Mouse (Mus musculus) 416B (cell line): ENCODE data around the gene Ccnd2.

Experiments used
- DNase-seq: peaks from one replicate; pipeline ENCODE4 v3.0.0; 2011; ENCODE audit warnings: low read depth

The Ccnd2 gene

GRCm38 (mm10) chr6:127108368-127109060 is 43.5 kb downstream of the Ccnd2 start:
- no peak for DNase-seq

DNA sequence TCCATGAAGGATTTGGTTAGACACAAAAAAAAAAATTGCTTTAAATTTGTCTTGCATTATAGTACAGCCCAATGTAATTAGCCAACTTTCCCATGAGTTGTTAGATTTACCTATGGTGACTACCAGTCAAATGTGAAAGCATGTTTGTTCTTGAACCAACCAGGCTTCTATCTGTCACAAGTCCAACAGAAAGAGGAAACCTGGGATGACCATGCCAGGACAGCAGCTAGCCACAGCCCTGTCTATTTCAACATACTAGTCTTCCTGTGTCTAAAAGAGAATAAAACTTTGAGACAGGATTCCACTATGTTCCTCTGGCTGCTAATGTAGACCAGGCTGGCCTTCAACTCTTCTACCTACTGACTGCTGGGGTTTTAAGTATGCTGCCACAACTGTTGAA is 44.6 kb downstream of the Ccnd2 start:
- peak; percentile 74 for DNase-seq

DNA sequence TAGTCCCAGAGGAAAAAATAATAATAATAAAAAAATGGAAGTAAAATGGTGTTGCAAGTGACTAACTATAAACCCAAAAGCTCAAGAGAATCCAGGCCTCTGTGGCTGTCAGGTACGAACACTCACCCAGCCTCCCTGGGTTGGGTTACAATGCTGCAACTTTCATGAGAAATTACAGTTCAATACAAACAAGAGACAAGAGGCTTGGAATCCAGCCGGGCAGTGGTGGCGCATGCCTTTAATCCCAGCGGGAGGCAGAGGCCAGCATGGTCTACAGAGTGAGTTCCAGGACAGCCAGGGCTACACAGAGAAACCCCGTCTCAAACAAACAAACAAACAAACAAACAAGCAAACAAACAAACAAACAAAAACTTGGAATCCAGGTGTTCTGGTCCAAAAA is 45.3 kb downstream of the Ccnd2 start:
- DNase-seq, result no peak

DNA sequence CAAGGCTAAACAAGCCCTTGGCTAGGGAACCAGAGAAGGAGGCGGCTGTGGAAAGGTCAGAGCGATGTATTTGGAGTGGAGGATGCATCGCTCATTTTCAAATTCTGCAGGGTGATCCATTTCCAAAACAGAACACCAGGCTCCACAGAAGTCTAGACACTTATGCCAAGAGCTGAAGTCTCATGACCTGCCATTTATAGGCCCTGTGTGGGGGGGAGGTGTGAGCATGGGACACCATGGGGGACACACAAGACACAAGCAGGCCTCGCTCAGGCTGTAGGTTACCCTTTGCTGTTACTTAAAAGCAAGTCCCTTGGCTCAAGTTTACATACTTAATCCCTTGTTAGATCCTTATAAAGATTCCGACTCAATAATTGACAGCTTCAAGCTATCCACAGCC is 45.8 kb downstream of the Ccnd2 start:
- no peak for DNase-seq

- DNase-seq, result peak; percentile 57
Measured at GRCm38 (mm10) chr6:127105107-127105506, 46.9 kb downstream of the Ccnd2 start.

DNA sequence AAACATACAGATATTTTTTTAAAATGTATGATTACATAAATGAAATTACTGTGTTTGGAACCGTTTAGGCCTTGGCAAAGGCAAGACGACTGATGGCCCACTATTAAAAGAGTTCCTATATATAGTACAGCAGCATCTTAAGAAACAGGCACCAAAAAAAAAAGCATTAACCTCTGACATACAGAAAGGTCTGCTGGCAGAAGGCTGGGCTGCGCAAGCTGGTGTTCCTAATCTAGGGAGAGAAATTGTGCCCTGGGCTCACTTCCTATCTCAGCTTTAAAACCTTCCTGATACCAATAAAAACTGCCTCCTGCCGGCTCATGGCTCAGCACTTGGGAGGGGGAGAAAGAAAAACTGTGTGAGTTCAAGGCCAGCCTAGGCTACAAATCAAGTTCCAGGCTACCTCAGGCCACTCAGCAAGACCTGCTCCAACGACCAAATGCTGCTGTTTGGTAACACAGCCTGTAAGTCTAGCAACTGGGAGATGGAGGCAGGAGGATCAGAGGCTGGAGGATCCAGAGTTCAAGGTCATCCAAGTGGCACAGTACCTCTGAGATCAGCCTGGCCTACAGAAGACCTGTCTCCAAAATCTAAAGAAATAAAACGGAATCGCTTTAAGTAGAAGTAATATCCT is 47.5 kb downstream of the Ccnd2 start:
- DNase-seq, result no peak

DNA sequence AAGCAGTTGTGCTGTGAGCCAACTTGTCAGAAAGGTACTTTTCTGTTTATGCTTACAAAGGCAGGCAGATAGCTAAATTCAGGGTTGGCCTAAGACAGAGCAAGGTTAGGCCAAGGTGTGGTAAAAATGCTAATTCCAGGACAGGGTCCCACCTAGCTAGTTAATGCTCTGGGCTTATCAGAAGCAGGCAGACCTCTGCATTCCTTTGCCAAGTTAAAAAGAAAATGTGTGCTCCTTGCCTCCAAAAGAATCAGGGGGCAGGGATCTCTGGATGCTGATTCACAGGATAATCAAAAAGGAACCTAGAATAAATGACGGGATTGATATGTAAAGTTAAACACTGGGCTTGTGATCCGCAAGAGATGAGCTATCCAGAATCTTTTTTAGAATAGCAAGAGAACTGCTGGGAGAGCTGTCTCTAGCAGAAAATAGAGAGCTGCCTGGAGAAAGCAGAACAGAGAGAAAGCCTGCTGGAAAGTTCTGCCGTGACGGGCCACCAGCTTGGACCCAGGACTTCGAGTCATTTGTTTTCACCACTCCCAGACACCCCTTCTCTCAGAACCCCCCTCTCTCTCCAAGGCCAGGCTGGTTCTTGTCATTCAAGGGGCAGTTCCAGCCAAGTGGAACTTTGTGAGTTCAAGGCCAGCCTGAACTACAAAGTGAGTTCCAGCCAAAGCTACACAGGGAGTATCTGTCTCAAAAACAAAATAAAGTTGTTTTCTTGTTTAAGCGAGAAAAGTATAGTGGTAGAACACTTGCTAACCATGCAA is 48.3 kb downstream of the Ccnd2 start:
- no peak for DNase-seq

DNA sequence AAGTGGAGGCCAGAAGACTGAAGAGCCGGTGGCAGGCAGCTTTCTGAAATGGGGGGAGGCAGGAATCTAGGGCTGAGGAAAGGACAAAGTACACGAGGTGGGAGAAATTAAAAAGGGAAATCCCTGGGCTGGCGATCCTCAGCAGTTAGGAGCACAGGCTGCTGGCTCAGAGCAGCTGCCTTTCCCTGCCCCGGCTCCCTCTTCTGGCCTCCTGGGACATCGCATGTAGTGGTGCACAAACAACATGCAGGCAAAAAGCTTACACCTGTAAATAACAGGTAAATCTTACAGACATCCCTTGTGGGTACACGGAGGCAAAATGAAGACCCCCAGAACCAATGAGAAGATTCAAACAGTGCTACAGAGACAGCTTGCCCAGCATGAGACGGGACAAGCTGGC is 57.4 kb downstream of the Ccnd2 start:
- no peak for DNase-seq

DNA sequence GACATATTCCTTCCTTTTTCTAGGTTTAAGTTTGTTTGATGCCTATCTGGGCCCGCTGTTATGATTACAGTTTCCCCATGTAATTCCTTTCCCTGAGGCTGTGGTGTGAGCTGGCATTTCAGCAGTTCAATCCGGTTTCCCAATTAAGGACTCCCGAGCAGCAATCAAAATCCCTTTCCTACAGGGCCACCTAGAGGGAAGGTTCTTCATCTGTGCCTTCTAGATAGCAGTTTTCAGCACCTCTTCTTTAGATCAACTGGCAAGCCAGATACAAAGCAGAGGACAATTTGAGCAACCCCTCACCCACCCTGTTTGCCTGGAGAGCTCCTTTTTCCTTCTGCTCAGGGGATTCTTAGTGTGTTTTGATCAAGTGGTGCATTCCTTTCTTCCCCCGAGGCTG is 65.3 kb downstream of the Ccnd2 start:
- peak; percentile 79 for DNase-seq

DNA sequence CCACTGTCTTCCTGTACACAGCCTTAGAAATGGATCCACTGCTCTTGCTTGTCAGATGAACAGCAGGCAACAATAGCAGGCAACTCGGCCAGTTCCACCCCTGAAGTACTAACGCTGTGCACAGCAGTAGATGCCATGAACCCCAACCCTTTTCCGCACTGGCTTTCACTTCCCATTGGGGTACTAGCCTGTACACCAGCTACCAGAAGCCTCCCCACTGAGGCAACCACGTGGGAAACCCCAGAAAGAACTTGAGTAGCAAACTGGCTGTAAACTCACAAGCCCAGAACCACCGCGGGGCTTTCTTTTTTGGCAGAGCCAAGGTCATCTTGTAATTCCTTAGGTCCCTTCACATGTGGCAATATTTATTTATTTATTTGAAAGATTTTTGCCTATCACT is 70.2 kb downstream of the Ccnd2 start:
- no peak for DNase-seq

- no peak for DNase-seq
Measured at GRCm38 (mm10) chr6:127079867-127080731, 71.9 kb downstream of the Ccnd2 start.
